Mouse (Mus musculus): ENCODE measurements around the gene Reg3g. TPM values are rescaled to one million over a fixed set of nuclear protein-coding genes. Genes with fewer than 3 reads are reported as not detected.
"Not testable (repeated sequence)": the region's sequence is repeated elsewhere in the genome, so short reads cannot be mapped to it uniquely, and the experiment has no call there.

Reg3g gene
- polyA plus RNA-seq, 1 experiment from 2014 or later, result not detected

GRCm38 (mm10) chr6:78460191-78460825 is 8.4 kb downstream of the Reg3g start:
- Histone ChIP-seq H3K4me1 (ENCODE audit: control insufficient read depth, insufficient read depth, low read length) (no peaks in the 10 kb centered on the region), H3K27me3 (ENCODE audit: control insufficient read depth, insufficient read depth, low read length) (no peaks in the 10 kb centered on the region), H3K9me3 (replicated peaks; ENCODE audit: control insufficient read depth, low read length) (no peaks in the 10 kb centered on the region), H3K4me3 (ENCODE audit: low read depth, low read length) (no peak overlapping the region), H3K9ac (ENCODE audit: low read depth, low read length) (no peak overlapping the region), H3K4me2 (no peak overlapping the region), H3K27ac (ENCODE audit: low read depth, low read length) (no peak overlapping the region), H3K36me3 (ENCODE audit: control insufficient read depth, insufficient read depth, low read length) (no peaks in the 10 kb centered on the region)
- 65% methylated on average over 3 of the region's 3 CpGs for WGBS (ENCODE audit: insufficient replicate concordance)
- no peak for ATAC-seq (replicated peaks; ENCODE audit: insufficient number of reproducible peaks, low FRiP score, low TSS enrichment)

- ATAC-seq (replicated peaks; ENCODE audit: insufficient number of reproducible peaks, low FRiP score, low TSS enrichment), result no peak
- 82% methylated on average over 2 of the region's 2 CpGs for WGBS (ENCODE audit: insufficient replicate concordance)
These were observed 15.9 kb downstream of the Reg3g start for GRCm38 (mm10) chr6:78452804-78453203.

GRCm38 (mm10) chr6:78448409-78448808 is 20.3 kb downstream of the Reg3g start:
- H3K9me3 ChIP-seq (replicated peaks; ENCODE audit: control insufficient read depth, low read length), result no peaks in the 10 kb centered on the region
- no peak overlapping the region for H3K9ac ChIP-seq (ENCODE audit: low read depth, low read length)
- no peaks in the 10 kb centered on the region for H3K36me3 ChIP-seq (ENCODE audit: control insufficient read depth, insufficient read depth, low read length)
- no peak overlapping the region for H3K27ac ChIP-seq (ENCODE audit: low read depth, low read length)
- ATAC-seq (replicated peaks; ENCODE audit: insufficient number of reproducible peaks, low FRiP score, low TSS enrichment), result no peak
- no peaks in the 10 kb centered on the region for H3K4me1 ChIP-seq (ENCODE audit: control insufficient read depth, insufficient read depth, low read length)
- no peak overlapping the region for H3K4me2 ChIP-seq
- no peaks in the 10 kb centered on the region for H3K27me3 ChIP-seq (ENCODE audit: control insufficient read depth, insufficient read depth, low read length)
- no peak overlapping the region for H3K4me3 ChIP-seq (ENCODE audit: low read depth, low read length)

More at GRCm38 (mm10) chr6:78452804-78453203, 15.9 kb downstream of the Reg3g start:
- no peaks in the 10 kb centered on the region for H3K36me3 ChIP-seq (ENCODE audit: control insufficient read depth, insufficient read depth, low read length)
- H3K4me1 ChIP-seq (ENCODE audit: control insufficient read depth, insufficient read depth, low read length), result no peaks in the 10 kb centered on the region
- no peak overlapping the region for H3K27ac ChIP-seq (ENCODE audit: low read depth, low read length)
- no peak overlapping the region for H3K4me3 ChIP-seq (ENCODE audit: low read depth, low read length)
- no peak overlapping the region for H3K9ac ChIP-seq (ENCODE audit: low read depth, low read length)
- H3K4me2 ChIP-seq, result no peak overlapping the region
- H3K27me3 ChIP-seq (ENCODE audit: control insufficient read depth, insufficient read depth, low read length), result no peaks in the 10 kb centered on the region
- no peaks in the 10 kb centered on the region for H3K9me3 ChIP-seq (replicated peaks; ENCODE audit: control insufficient read depth, low read length)

- ATAC-seq (replicated peaks; ENCODE audit: insufficient number of reproducible peaks, low FRiP score, low TSS enrichment), result no peak
- H3K4me2 ChIP-seq, result no peak overlapping the region
- no peaks in the 10 kb centered on the region for H3K27me3 ChIP-seq (ENCODE audit: control insufficient read depth, insufficient read depth, low read length)
- WGBS (ENCODE audit: insufficient replicate concordance), result 50% methylated on average over 1 of the region's 1 CpGs
- no peaks in the 10 kb centered on the region for H3K4me1 ChIP-seq (ENCODE audit: control insufficient read depth, insufficient read depth, low read length)
- H3K9ac ChIP-seq (ENCODE audit: low read depth, low read length), result no peak overlapping the region
- H3K4me3 ChIP-seq (ENCODE audit: low read depth, low read length), result no peak overlapping the region
- H3K27ac ChIP-seq (ENCODE audit: low read depth, low read length), result no peak overlapping the region
- H3K9me3 ChIP-seq (replicated peaks; ENCODE audit: control insufficient read depth, low read length), result no peaks in the 10 kb centered on the region
- H3K36me3 ChIP-seq (ENCODE audit: control insufficient read depth, insufficient read depth, low read length), result no peaks in the 10 kb centered on the region
These were observed 21.5 kb downstream of the Reg3g start for GRCm38 (mm10) chr6:78447202-78447601.

- no peaks in the 10 kb centered on the region for H3K9me3 ChIP-seq (replicated peaks; ENCODE audit: control insufficient read depth, low read length)
- no peaks in the 10 kb centered on the region for H3K4me1 ChIP-seq (ENCODE audit: control insufficient read depth, insufficient read depth, low read length)
- WGBS (ENCODE audit: insufficient replicate concordance), result 69% methylated on average over 3 of the region's 3 CpGs
- no peak overlapping the region for H3K9ac ChIP-seq (ENCODE audit: low read depth, low read length)
- no peaks in the 10 kb centered on the region for H3K27me3 ChIP-seq (ENCODE audit: control insufficient read depth, insufficient read depth, low read length)
- H3K4me3 ChIP-seq (ENCODE audit: low read depth, low read length), result no peak overlapping the region
- ATAC-seq (replicated peaks; ENCODE audit: insufficient number of reproducible peaks, low FRiP score, low TSS enrichment), result no peak
- no peak overlapping the region for H3K4me2 ChIP-seq
- H3K27ac ChIP-seq (ENCODE audit: low read depth, low read length), result no peak overlapping the region
- H3K36me3 ChIP-seq (ENCODE audit: control insufficient read depth, insufficient read depth, low read length), result no peaks in the 10 kb centered on the region
These were observed 43.2 kb downstream of the Reg3g start for GRCm38 (mm10) chr6:78425497-78425896.

- not testable (repeated sequence) for H3K27ac ChIP-seq (ENCODE audit: low read depth, low read length); H3K36me3 ChIP-seq (ENCODE audit: control insufficient read depth, insufficient read depth, low read length); ATAC-seq (replicated peaks; ENCODE audit: insufficient number of reproducible peaks, low FRiP score, low TSS enrichment); H3K9me3 ChIP-seq (replicated peaks; ENCODE audit: control insufficient read depth, low read length); H3K4me2 ChIP-seq; H3K4me3 ChIP-seq (ENCODE audit: low read depth, low read length); H3K9ac ChIP-seq (ENCODE audit: low read depth, low read length); H3K27me3 ChIP-seq (ENCODE audit: control insufficient read depth, insufficient read depth, low read length); H3K4me1 ChIP-seq (ENCODE audit: control insufficient read depth, insufficient read depth, low read length)
These were observed 46.3 kb downstream of the Reg3g start, which contains the start of gene Reg1 for GRCm38 (mm10) chr6:78422411-78422810. Gene Reg1 (plus strand): TSS chr6:78422711.

Other genes with a start within 250 kb of the Reg3g start
- gene Reg3b, start 98.2 kb downstream of the Reg3g start, polyA plus RNA-seq (2014; fragmentation: Nextera tagmentation; extraction: Ambion mirVana), result not detected in 2 replicates
- not detected in 2 replicates for gene Reg3d, start 90.0 kb downstream of the Reg3g start, polyA plus RNA-seq (2014; fragmentation: Nextera tagmentation; extraction: Ambion mirVana)
- not detected in 2 replicates for gene Reg3a, start 88.2 kb downstream of the Reg3g start, polyA plus RNA-seq (2014; fragmentation: Nextera tagmentation; extraction: Ambion mirVana)
- not detected in 2 replicates for gene Reg2, start 73.2 kb downstream of the Reg3g start, polyA plus RNA-seq (2014; fragmentation: Nextera tagmentation; extraction: Ambion mirVana)
- gene Reg1, start 46.2 kb downstream of the Reg3g start, polyA plus RNA-seq (2014; fragmentation: Nextera tagmentation; extraction: Ambion mirVana), result not detected in 2 replicates

All from heart, embryonic 11.5 days (tissue).